Mouse (Mus musculus) left cerebral cortex, postnatal 36 days (tissue): ENCODE measurements around the gene Emc7. TPM values are rescaled to one million over a fixed set of nuclear protein-coding genes. Genes with fewer than 3 reads are reported as not detected.

ENCODE experiments used
- DNase-seq, 2 experiments: peaks; one replicate each; pipeline ENCODE4 v3.0.0; 2021 to 2022; ENCODE audit warnings: low spot score in 2 of 2, mixed read lengths in 1 of 2
- intact Hi-C: fragments of 180-260 bp; cut with DNase I; formaldehyde crosslinking; loops from one replicate; pipeline ENCODE4 v1.15.1; 2025
- total RNA-seq, 2 experiments: library from RNA; stranded (reverse); gene quantifications; 2 replicates each; pipeline ENCODE4 v1.2.3; 2021

Gene Emc7
- total RNA-seq, 2 experiments from 2014 or later, result 46.7 to 50.5 TPM

GRCm38 (mm10) chr2:112510140-112510539 lies 55.3 kb downstream of the Emc7 start:
- intact Hi-C loops, result no loop called here
- no peak for DNase-seq

- intact Hi-C loops, result no loop called here
These were observed 58.2 kb downstream of the Emc7 start for GRCm38 (mm10) chr2:112513036-112513435.

DNA sequence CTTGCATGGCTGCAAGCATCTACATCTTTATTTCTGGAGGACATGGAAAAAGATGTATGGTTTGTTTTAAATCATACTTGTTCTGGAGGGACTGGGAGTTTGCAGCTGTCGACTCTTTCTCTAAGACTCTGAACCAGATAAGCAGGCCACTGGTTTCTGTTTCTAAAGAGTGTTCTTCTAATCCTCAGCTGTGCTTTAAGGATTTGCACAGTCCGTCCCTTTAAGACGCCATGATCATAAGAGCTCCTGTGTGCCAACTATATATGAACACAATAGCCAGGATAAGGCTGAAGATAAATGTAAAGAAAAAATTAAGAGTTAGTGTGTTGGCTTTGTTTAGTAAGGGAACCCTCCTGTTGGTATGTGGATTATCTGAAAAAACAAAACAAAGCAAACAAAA lies 61.9 kb downstream of the Emc7 start:
- intact Hi-C loops, result no loop called here
- DNase-seq, result no peak

More at GRCm38 (mm10) chr2:112513036-112513435, 58.2 kb downstream of the Emc7 start:
- DNase-seq, result no peak

DNA sequence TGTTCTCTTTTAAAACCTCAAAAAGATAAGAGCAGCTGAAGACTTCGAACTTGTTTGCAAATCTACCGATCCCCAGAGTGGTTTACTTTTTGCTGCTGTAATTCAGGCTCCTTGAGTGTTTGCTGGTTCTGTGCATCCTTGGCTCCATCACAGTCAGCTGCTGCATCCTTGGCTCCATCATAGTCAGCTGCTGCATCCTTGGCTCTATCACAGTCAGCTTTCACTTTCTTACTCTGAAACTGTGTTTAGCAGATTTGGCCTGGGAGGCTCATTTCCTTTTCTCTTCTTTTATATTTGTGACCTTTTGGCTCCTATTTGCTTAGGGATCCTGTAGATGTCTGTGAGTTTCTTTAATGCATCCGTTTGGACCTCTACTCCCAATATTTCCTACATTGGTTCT lies 62.4 kb downstream of the Emc7 start:
- intact Hi-C loops, result no loop called here
- DNase-seq, result no peak

DNA sequence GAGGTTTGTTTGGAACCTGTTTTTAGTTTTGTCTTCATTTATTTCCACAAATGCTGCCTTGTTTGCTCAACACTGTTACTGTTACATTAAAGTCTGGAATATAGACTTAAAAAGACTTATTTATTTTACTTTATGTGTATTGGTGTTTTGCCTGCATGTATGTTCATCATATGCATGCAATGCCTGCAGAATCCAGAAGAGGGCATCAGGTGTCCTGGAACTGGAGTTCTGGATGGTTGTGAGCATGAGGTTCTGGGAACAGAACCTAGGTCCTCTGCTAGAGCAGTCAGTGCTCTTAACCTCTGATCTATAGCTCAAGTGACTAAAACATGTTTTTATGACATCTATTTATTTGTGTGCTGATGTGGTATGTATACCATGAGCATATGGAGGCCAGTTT lies 63.7 kb downstream of the Emc7 start:
- DNase-seq, result no peak
- intact Hi-C loops, result no loop called here

DNA sequence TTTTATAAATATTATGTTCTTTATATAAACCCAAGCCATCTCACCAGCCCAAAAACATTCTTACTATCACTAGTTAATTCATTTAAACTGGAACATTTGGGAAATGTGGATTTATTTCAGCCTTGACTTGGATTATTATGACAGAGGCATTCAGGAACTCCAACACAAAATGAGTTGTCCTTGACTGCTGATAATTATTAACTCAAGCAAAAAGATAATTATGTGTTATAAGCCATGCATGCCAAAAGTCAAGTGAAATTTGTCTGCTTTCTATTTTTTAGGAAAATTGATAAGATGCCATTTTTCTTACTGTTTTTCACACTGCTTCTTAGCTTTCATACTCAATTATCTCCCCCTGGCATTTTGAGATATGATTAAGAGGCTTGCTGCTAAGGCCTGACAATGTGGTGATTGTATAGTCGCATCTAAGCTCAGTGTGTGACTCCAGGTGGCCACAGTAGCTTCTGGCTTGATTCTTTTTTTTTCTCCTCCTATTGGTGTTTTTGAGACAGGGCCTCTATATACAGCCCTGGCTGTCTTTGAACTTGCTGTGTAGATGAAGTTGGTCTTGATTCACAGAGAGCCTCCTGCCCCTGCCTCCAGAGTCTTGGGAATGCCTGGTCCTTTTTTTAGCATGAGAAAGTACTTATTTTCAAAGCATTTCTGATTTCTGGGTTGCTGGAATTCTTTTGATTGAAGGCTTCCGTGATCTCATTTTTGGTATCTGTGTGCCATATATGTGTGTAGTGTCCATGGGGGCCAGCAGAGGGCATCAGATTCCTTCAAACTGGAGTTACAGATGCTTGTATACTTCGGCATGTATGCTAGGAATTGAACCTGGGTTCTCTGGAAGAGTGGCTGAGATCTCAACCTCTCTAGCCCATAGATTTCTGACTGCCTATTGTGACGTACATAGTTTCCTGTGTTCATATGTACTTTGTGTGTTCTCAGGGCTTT lies 66.0 kb downstream of the Emc7 start:
- DNase-seq, result no peak
- intact Hi-C loops, result no loop called here

Other genes starting within 250 kb of the Emc7 start
- gene Lpcat4, start 215.5 kb upstream of the Emc7 start, total RNA-seq, result 100 to 1,000 TPM; 162 to 163 TPM
- under 1 TPM in 1 of 2 experiments, not detected in 1; 0.20 TPM for gene Nutm1, start 195.7 kb upstream of the Emc7 start, total RNA-seq
- 10 to 100 TPM; 50.4 to 51.7 TPM for gene Nop10, start 193.1 kb upstream of the Emc7 start, total RNA-seq
- 100 to 1,000 TPM; 114 to 134 TPM for gene Slc12a6, start 189.2 kb upstream of the Emc7 start, total RNA-seq
- 1 to 10 TPM in 1 of 2 experiments, not detected in 1; 4.8 TPM for gene Gm21985, start 188.7 kb upstream of the Emc7 start, total RNA-seq
- 100 to 1,000 TPM; 147 to 166 TPM for gene Emc4, start 87.0 kb upstream of the Emc7 start, total RNA-seq
- gene Katnbl1, start 75.8 kb upstream of the Emc7 start, total RNA-seq, result 10 to 100 TPM; 12.7 to 16.3 TPM
- 1 to 10 TPM in 1 of 2 experiments, under 1 TPM in 1; 0.44 to 1.5 TPM for gene Chrm5, start 25.8 kb downstream of the Emc7 start, total RNA-seq
- gene Aven, start 38.0 kb downstream of the Emc7 start, total RNA-seq, result 10 to 100 TPM; 11.1 to 12.6 TPM